Mouse (Mus musculus) CD4-positive, CD25-positive, alpha-beta regulatory T cell (primary cell): ENCODE data around the gene 1700025F22Rik. TPM values are rescaled to one million over a fixed set of nuclear protein-coding genes. Genes with fewer than 3 reads are reported as not detected.

Source experiments
- polyA plus RNA-seq: library from polyadenylated mRNA; unstranded; fragments of 100-300 nt; shearing (Covaris generic); gene quantifications from one replicate; pipeline ENCODE4 v1.2.1, GENCODE M21; 2017

1700025F22Rik gene
- polyA plus RNA-seq, result not detected

DNA sequence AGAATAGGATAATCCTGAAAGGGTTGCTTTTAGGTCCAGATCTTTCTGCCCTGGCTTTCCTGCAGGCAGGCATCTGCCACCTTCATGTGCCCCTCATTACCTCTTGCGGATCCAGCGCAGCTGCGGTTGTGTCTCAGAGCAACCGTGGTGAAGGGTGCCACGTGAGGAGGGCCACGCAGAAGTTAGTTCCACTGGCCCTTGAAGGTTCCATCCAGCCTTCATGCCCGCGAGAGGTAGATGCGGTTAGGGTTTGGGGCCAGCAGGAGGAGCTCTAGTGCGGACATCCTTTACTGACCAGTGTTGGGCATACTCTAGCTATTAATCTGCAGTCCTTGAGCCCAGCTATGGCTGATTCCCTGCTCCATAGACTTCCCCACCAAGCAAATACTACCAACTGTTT, at the start of gene 1700025F22Rik:
Gene 1700025F22Rik, minus strand, starts transcription at position 149 of the 400 bp plus-strand sequence.

DNA sequence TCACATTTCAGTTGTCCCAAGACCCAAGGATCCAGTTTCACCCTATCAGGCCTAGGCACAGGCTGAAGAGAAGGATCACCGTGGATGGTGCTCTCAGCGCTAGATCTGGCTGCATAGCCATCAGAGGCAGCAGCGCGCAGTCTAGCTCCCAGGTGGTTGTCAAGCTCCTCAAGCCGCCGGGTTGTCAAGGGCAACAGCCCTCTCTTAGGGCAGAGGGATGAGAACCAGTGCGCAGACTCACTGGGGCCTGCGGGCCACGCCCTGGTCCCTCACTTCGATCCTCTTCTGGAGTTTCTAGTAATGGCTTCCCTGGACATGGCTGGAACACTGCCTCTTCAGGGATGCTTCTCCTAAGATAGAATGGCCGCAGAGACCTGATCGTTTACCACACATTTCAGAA, 31.4 kb upstream of the 1700025F22Rik start, which contains the start of gene Ms4a13:
Gene Ms4a13, minus strand, starts transcription at position 192 of the 400 bp plus-strand sequence.

DNA sequence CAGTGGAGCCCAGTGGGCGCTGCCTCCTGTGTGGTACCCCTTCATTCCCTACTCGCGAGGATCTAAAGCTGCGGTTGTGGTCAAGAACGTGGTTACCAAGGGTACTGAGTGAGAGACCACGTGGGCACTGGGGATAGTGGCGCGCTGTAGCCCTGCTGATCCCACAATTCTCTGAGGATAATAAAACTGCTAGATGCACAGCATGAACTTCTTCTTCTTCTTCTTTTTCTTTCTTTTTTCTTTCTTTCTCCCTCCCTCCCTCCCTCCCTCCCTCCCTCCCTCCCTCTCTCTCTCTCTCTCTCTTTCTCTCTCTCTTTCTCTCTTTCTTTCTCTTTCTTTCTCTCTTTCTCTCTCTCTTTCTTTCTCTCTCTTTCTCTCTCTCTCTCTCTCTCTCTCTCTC, 34.3 kb downstream of the 1700025F22Rik start, which contains the start of gene 1700017D01Rik:
Gene 1700017D01Rik, minus strand, starts transcription at position 101 of the 400 bp plus-strand sequence.

Other genes starting within 250 kb of the 1700025F22Rik start
- not detected for gene Zp1, start 244.7 kb downstream of the 1700025F22Rik start, polyA plus RNA-seq
- gene Ptgdr2, start 228.2 kb downstream of the 1700025F22Rik start, polyA plus RNA-seq, result 0.10 TPM
- 19.4 TPM for gene Ccdc86, start 216.1 kb downstream of the 1700025F22Rik start, polyA plus RNA-seq
- not detected for gene Ms4a10, start 190.7 kb downstream of the 1700025F22Rik start, polyA plus RNA-seq
- 0.13 TPM for gene Ms4a15, start 172.1 kb downstream of the 1700025F22Rik start, polyA plus RNA-seq
- gene Ms4a18, start 147.3 kb downstream of the 1700025F22Rik start, polyA plus RNA-seq, result not detected
- gene Ms4a8a, start 84.2 kb downstream of the 1700025F22Rik start, polyA plus RNA-seq, result 0.37 TPM
- gene 1700017D01Rik, start 34.4 kb downstream of the 1700025F22Rik start, polyA plus RNA-seq, result not detected
- gene Ms4a13, start 31.4 kb upstream of the 1700025F22Rik start, polyA plus RNA-seq, result not detected
- not detected for gene Ms4a12, start 67.1 kb upstream of the 1700025F22Rik start, polyA plus RNA-seq
- 2.6 TPM for gene Ms4a1, start 100.9 kb upstream of the 1700025F22Rik start, polyA plus RNA-seq
- not detected for gene Ms4a5, start 118.6 kb upstream of the 1700025F22Rik start, polyA plus RNA-seq
- gene Ms4a14, start 149.1 kb upstream of the 1700025F22Rik start, polyA plus RNA-seq, result 0.07 TPM
- 0.28 TPM for gene Ms4a7, start 170.8 kb upstream of the 1700025F22Rik start, polyA plus RNA-seq
- gene Ms4a4a, start 210.2 kb upstream of the 1700025F22Rik start, polyA plus RNA-seq, result 1.1 TPM
- 88.3 TPM for gene Ms4a4c, start 239.4 kb upstream of the 1700025F22Rik start, polyA plus RNA-seq